Mouse (Mus musculus) hindbrain, postnatal 0 days (tissue): ENCODE data around the gene S1pr4. TPM values are rescaled to one million over a fixed set of nuclear protein-coding genes. Genes with fewer than 3 reads are reported as not detected.

Experiments
- ATAC-seq: fragments of 200-750 bp; cut with Nextera tagmentation; 2 replicates; pipeline ENCODE4 v1.8.0; 2017; ENCODE audit warnings: mild to moderate bottlenecking, moderate TSS enrichment, moderate library complexity
- DNase-seq: peaks from one replicate; pipeline ENCODE4 v3.0.0-alpha.2; 2015; ENCODE audit warnings: low spot score
- H3K27ac ChIP-seq: fragments of 300-500 bp; sonication (generic); 2 replicates; pipeline ENCODE4 v1.5.1; 2014; ENCODE audit warnings: mild to moderate bottlenecking
- H3K27me3 ChIP-seq: fragments of 300-500 bp; sonication (generic); 2 replicates; pipeline ENCODE4 v1.6.1; 2014; ENCODE audit warnings: low read length, mixed read lengths; ENCODE audit not compliant: insufficient read depth
- H3K36me3 ChIP-seq: fragments of 300-500 bp; sonication (generic); 2 replicates; pipeline ENCODE4 v1.6.1; 2014; ENCODE audit warnings: low read length, mixed read lengths; ENCODE audit not compliant: insufficient read depth
- H3K4me1 ChIP-seq: fragments of 300-500 bp; sonication (generic); 2 replicates; pipeline ENCODE4 v1.6.1; 2014; ENCODE audit warnings: antibody characterized with exemption, low read length, mixed read lengths; ENCODE audit not compliant: insufficient read depth
- H3K4me2 ChIP-seq: fragments of 300-500 bp; sonication (generic); 2 replicates; pipeline ENCODE4 v1.6.1; 2014; ENCODE audit warnings: low read depth, mild to moderate bottlenecking, low read length, moderate library complexity, mixed read lengths
- H3K4me3 ChIP-seq: fragments of 300-500 bp; sonication (generic); 2 replicates; pipeline ENCODE4 v1.5.1; 2014; ENCODE audit warnings: low read length
- H3K9ac ChIP-seq: fragments of 300-500 bp; sonication (generic); replicated peaks from 2 replicates; pipeline ENCODE4 v1.6.1; 2014; ENCODE audit warnings: mild to moderate bottlenecking, low read length, moderate library complexity, mixed read lengths
- H3K9me3 ChIP-seq: fragments of 300-500 bp; sonication (generic); 2 replicates; pipeline ENCODE4 v1.6.1; 2016; ENCODE audit warnings: low read length, mixed read lengths
- CTCF ChIP-seq: IDR thresholded peaks from 2 replicates; pipeline ENCODE4 v1.5.1; 2016; ENCODE audit warnings: antibody characterized with exemption, control low read depth, low read depth
- WGBS: fragments of 180-500 bp; shearing (Covaris S2); extraction: QIAGEN DNeasy Blood & Tissue Kit; methylation state at CpG from one replicate; pipeline ENCODE4 v1.1.7; 2014; 5-methylcytosine and 5-hydroxymethylcytosine counted together
- polyA plus RNA-seq: library from polyadenylated mRNA; unstranded; fragments of >200 nt; fragmentation: Nextera tagmentation; extraction: Ambion mirVana; gene quantifications from 2 replicates; pipeline ENCODE4 v1.2.1, GENCODE M21; 2015
- total RNA-seq: library from RNA; depleted of rRNA; stranded (reverse); fragments of >200 nt; gene quantifications from 2 replicates; pipeline ENCODE4 v1.2.3, GENCODE M21; 2014

S1pr4 gene
- total and polyA plus RNA-seq, 2 experiments from 2014 or later: 0.40 to 1.3 TPM

GRCm38 (mm10) chr10:81507095-81507494, 7.2 kb upstream of the S1pr4 start:
- DNase-seq (no peak), ATAC-seq (no peak)
- Histone ChIP-seq H3K9me3 (no peaks in the 10 kb centered on the region), H3K27ac (no peak overlapping the region), H3K9ac (no peak overlapping the region), H3K4me1 (no peaks in the 10 kb centered on the region), H3K4me3 (no peak overlapping the region), H3K27me3 (no peaks in the 10 kb centered on the region), H3K4me2 (no peak overlapping the region), H3K36me3 (no peaks in the 10 kb centered on the region)
- no peak for TF ChIP-seq CTCF
- WGBS: 31% methylated on average over 6 of the region's 6 CpGs

- TF ChIP-seq CTCF: no peak
- H3K27ac ChIP-seq: no peak overlapping the region
- H3K9ac ChIP-seq: no peak overlapping the region
- WGBS: 79% methylated on average over 15 of the region's 15 CpGs
- ATAC-seq (no peak), DNase-seq (no peak)
- H3K4me3 ChIP-seq: no peak overlapping the region
- no peaks in the 10 kb centered on the region for H3K36me3 ChIP-seq
- H3K27me3 ChIP-seq: no peaks in the 10 kb centered on the region
- no peaks in the 10 kb centered on the region for H3K9me3 ChIP-seq
- no peaks in the 10 kb centered on the region for H3K4me1 ChIP-seq
- H3K4me2 ChIP-seq: no peak overlapping the region
Measured at GRCm38 (mm10) chr10:81505016-81505664, 5.2 kb upstream of the S1pr4 start.

- Histone ChIP-seq H3K4me3 (peak overlapping the region; percentile 38), H3K27me3 (no peaks in the 10 kb centered on the region), H3K4me1 (no peaks in the 10 kb centered on the region), H3K9ac (peak overlapping the region; percentile 35; the same call in 1 of the 2 replicates), H3K27ac (no peak overlapping the region), H3K4me2 (peak overlapping the region; percentile 64), H3K9me3 (no peaks in the 10 kb centered on the region), H3K36me3 (no peaks in the 10 kb centered on the region)
- peak; percentile 100 for TF ChIP-seq CTCF
- ATAC-seq (peak; percentile 24), DNase-seq (peak; percentile 81)
- 11% methylated on average over 36 of the region's 36 CpGs for WGBS
Measured at GRCm38 (mm10) chr10:81502658-81503057, 2.7 kb upstream of the S1pr4 start.

- Histone ChIP-seq H3K27ac (no peak overlapping the region), H3K9me3 (no peaks in the 10 kb centered on the region), H3K36me3 (no peaks in the 10 kb centered on the region), H3K4me1 (0 out of 2 replicates have a peak, but pooled peaks cover 4% of the 10 kb centered on the region), H3K27me3 (no peaks in the 10 kb centered on the region), H3K4me2 (no peak overlapping the region), H3K4me3 (no peak overlapping the region), H3K9ac (no peak overlapping the region)
- 89% methylated on average over 5 of the region's 5 CpGs for WGBS
- DNase-seq (no peak), ATAC-seq (no peak)
- TF ChIP-seq CTCF: no peak
Measured at GRCm38 (mm10) chr10:81501863-81502262, 1.9 kb upstream of the S1pr4 start.

- H3K4me2 ChIP-seq: no peak overlapping the region
- no peak overlapping the region for H3K27ac ChIP-seq
- no peak overlapping the region for H3K9ac ChIP-seq
- no peak for ATAC-seq
- peaks cover 15% of the 10 kb centered on the region for H3K4me1 ChIP-seq
- WGBS: 75% methylated on average over 23 of the region's 23 CpGs
- H3K36me3 ChIP-seq: no peaks in the 10 kb centered on the region
- H3K9me3 ChIP-seq: no peaks in the 10 kb centered on the region
- DNase-seq: no peak
- H3K27me3 ChIP-seq: no peaks in the 10 kb centered on the region
- H3K4me3 ChIP-seq: no peak overlapping the region
- 0 out of 2 replicates have a peak, but pooled peaks have one; percentile 1 for TF ChIP-seq CTCF
Measured at GRCm38 (mm10) chr10:81499250-81499901, 556 bp downstream of the S1pr4 start.

- Histone ChIP-seq H3K27me3 (no peaks in the 10 kb centered on the region), H3K27ac (no peak overlapping the region), H3K4me2 (no peak overlapping the region), H3K4me1 (peaks cover 15% of the 10 kb centered on the region), H3K36me3 (no peaks in the 10 kb centered on the region), H3K9me3 (no peaks in the 10 kb centered on the region), H3K4me3 (no peak overlapping the region), H3K9ac (no peak overlapping the region)
- ATAC-seq (no peak), DNase-seq (no peak)
- 82% methylated on average over 38 of the region's 38 CpGs for WGBS
- TF ChIP-seq CTCF: peak; percentile 30; the same call in 1 of the 2 replicates
Measured at GRCm38 (mm10) chr10:81498316-81499249, 1.3 kb downstream of the S1pr4 start.
